Mouse (Mus musculus) ES-Bruce4 (cell line): ENCODE results near the gene Sec11a. TPM values are rescaled to one million over a fixed set of nuclear protein-coding genes. Genes with fewer than 3 reads are reported as not detected.
A peak's percentile ranks its signal among the peaks of the same experiment; 100 is the strongest.
"Not testable (repeated sequence)": the region's sequence is repeated elsewhere in the genome, so short reads cannot be mapped to it uniquely, and the experiment has no call there.

Experiments
- H3K27ac ChIP-seq: 2 replicates; pipeline ENCODE4 v1.5.1; 2012; ENCODE audit warnings: low read length, inconsistent platforms; ENCODE audit not compliant: insufficient read depth
- H3K27me3 ChIP-seq: 2 replicates; pipeline ENCODE4 v1.6.1; 2012; ENCODE audit warnings: mild to moderate bottlenecking, low read length, inconsistent platforms; ENCODE audit not compliant: control insufficient read depth, poor library complexity, insufficient read depth, severe bottlenecking
- H3K36me3 ChIP-seq: 2 replicates; pipeline ENCODE4 v1.6.1; 2012; ENCODE audit warnings: inconsistent platforms, mild to moderate bottlenecking, low read length, moderate library complexity; ENCODE audit not compliant: control insufficient read depth, poor library complexity, insufficient read depth, severe bottlenecking
- H3K4me1 ChIP-seq: one replicate; pipeline ENCODE4 v1.8.1; 2011; ENCODE audit warnings: low read length; ENCODE audit not compliant: control insufficient read depth, insufficient read depth
- H3K4me3 ChIP-seq: 2 replicates; pipeline ENCODE4 v1.5.1; 2011; ENCODE audit warnings: low read depth, mild to moderate bottlenecking, low read length
- H3K9ac ChIP-seq: 2 replicates; pipeline ENCODE4 v1.6.1; 2012; ENCODE audit warnings: low read depth, mild to moderate bottlenecking, inconsistent platforms; ENCODE audit not compliant: poor library complexity, severe bottlenecking
- H3K9me3 ChIP-seq: replicated peaks from 2 replicates; pipeline ENCODE4 v1.6.1; 2012; ENCODE audit warnings: mild to moderate bottlenecking, low read length, inconsistent platforms; ENCODE audit not compliant: control insufficient read depth, poor library complexity, insufficient read depth, severe bottlenecking
- CTCF ChIP-seq: IDR thresholded peaks from one replicate; pipeline ENCODE4 v1.8.1; 2011; ENCODE audit warnings: low read depth, low read length
- EP300 ChIP-seq: IDR thresholded peaks from 2 replicates; pipeline ENCODE4 v1.6.1; 2011; ENCODE audit warnings: low read depth, low read length; ENCODE audit not compliant: insufficient read depth
- POLR2A ChIP-seq: IDR thresholded peaks from one replicate; pipeline ENCODE4 v1.8.1; 2011; ENCODE audit warnings: low read length; ENCODE audit not compliant: insufficient read depth
- polyA plus RNA-seq: library from polyadenylated mRNA; stranded (reverse); fragments of >200 nt; gene quantifications from 2 replicates; pipeline ENCODE4 v1.2.4, GENCODE M21; 2011; ENCODE audit warnings: low read depth; ENCODE audit not compliant: missing spikeins, insufficient read depth, insufficient read length

Sec11a gene
- polyA plus RNA-seq, 1 experiment, result 121 TPM

GRCm38 (mm10) chr7:80939808-80940207 lies 7.8 kb downstream of the Sec11a start:
- no peaks in the 10 kb centered on the region for H3K4me1 ChIP-seq
- peaks cover 3% of the 10 kb centered on the region for H3K36me3 ChIP-seq
- no peak overlapping the region for H3K9ac ChIP-seq
- TF ChIP-seq POLR2A (no peak), CTCF (no peak), EP300 (no peak)
- no peaks in the 10 kb centered on the region for H3K27me3 ChIP-seq
- no peak overlapping the region for H3K27ac ChIP-seq
- no peak overlapping the region for H3K4me3 ChIP-seq
- H3K9me3 ChIP-seq, result peaks cover 2% of the 10 kb centered on the region; the same call in 1 of the 2 replicates

GRCm38 (mm10) chr7:80937304-80937666 lies 10.3 kb downstream of the Sec11a start:
- H3K36me3 ChIP-seq, result peaks cover 16% of the 10 kb centered on the region
- H3K9ac ChIP-seq, H3K27ac ChIP-seq, H3K27me3 ChIP-seq, H3K9me3 ChIP-seq, H3K4me1 ChIP-seq, H3K4me3 ChIP-seq: not testable (repeated sequence)

GRCm38 (mm10) chr7:80936617-80937303 lies 10.8 kb downstream of the Sec11a start:
- H3K4me1 ChIP-seq, H3K4me3 ChIP-seq, H3K9me3 ChIP-seq, H3K27me3 ChIP-seq, H3K9ac ChIP-seq, H3K27ac ChIP-seq: not testable (repeated sequence)
- H3K36me3 ChIP-seq, result peaks cover 16% of the 10 kb centered on the region

GRCm38 (mm10) chr7:80935834-80936233 lies 11.7 kb downstream of the Sec11a start:
- TF ChIP-seq CTCF, result no peak

GRCm38 (mm10) chr7:80932777-80933176 lies 14.8 kb downstream of the Sec11a start:
- peaks cover 2% of the 10 kb centered on the region; the same call in 1 of the 2 replicates for H3K9me3 ChIP-seq
- H3K4me1 ChIP-seq, result no peaks in the 10 kb centered on the region
- TF ChIP-seq POLR2A, result no peak
- no peak for TF ChIP-seq EP300
- TF ChIP-seq CTCF, result no peak
- H3K27ac ChIP-seq, result no peak overlapping the region
- peaks cover 27% of the 10 kb centered on the region for H3K36me3 ChIP-seq
- H3K4me3 ChIP-seq, result no peak overlapping the region
- no peaks in the 10 kb centered on the region for H3K27me3 ChIP-seq
- no peak overlapping the region for H3K9ac ChIP-seq

More at GRCm38 (mm10) chr7:80935834-80936233, 11.7 kb downstream of the Sec11a start:
- H3K27ac ChIP-seq, result peak overlapping the region; percentile 53; the same call in 1 of the 2 replicates
- no peaks in the 10 kb centered on the region for H3K27me3 ChIP-seq
- peaks cover 23% of the 10 kb centered on the region for H3K36me3 ChIP-seq
- peaks cover 2% of the 10 kb centered on the region; the same call in 1 of the 2 replicates for H3K9me3 ChIP-seq
- H3K4me3 ChIP-seq, result no peak overlapping the region
- H3K4me1 ChIP-seq, result no peaks in the 10 kb centered on the region
- no peak overlapping the region for H3K9ac ChIP-seq

GRCm38 (mm10) chr7:80931618-80932207 lies 15.9 kb downstream of the Sec11a start:
- H3K36me3 ChIP-seq, result peaks cover 33% of the 10 kb centered on the region
- H3K4me3 ChIP-seq, result no peak overlapping the region
- no peak overlapping the region for H3K27ac ChIP-seq
- no peak overlapping the region for H3K9ac ChIP-seq
- H3K9me3 ChIP-seq, result peaks cover 2% of the 10 kb centered on the region; the same call in 1 of the 2 replicates
- H3K4me1 ChIP-seq, result no peaks in the 10 kb centered on the region
- no peak for TF ChIP-seq CTCF
- TF ChIP-seq EP300, result no peak
- TF ChIP-seq POLR2A, result no peak
- no peaks in the 10 kb centered on the region for H3K27me3 ChIP-seq
